Mouse (Mus musculus): ENCODE measurements around the gene Zbtb17. TPM values are rescaled to one million over a fixed set of nuclear protein-coding genes. Genes with fewer than 3 reads are reported as not detected.

The Zbtb17 gene
- polyA plus RNA-seq, 1 experiment from 2014 or later: 44.2 TPM

DNA sequence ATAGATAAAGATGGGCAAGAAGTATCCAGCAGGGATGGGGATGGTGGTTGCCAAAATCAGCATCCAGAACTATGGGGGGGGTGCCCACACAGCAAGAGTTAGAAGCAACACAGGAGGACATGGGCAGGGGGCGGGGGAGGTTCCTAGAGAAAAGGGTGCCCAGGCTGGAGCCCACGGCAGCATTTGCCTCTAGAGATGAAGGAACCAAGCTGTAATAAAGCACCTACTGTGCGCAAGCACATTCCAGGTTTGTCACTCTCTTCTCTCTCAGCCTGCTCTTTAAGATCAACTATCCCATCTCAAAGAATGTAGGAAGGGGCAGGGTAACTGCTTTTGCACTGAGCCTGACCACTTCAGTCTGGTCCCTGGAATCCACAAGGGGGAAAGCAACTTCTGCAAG lies 35.9 kb upstream of the Zbtb17 start:
- ATAC-seq (ENCODE audit: insufficient number of reproducible peaks, low FRiP score, low TSS enrichment, low read depth) (no peak), DNase-seq (ENCODE audit: low spot score) (no peak)
- Histone ChIP-seq H3K9ac (ENCODE audit: low read length) (no peak overlapping the region), H3K4me1 (ENCODE audit: control insufficient read depth, insufficient read depth, low read length) (no peaks in the 10 kb centered on the region), H3K36me3 (ENCODE audit: control insufficient read depth, insufficient read depth, low read length) (no peaks in the 10 kb centered on the region), H3K9me3 (ENCODE audit: control insufficient read depth, low read length) (no peaks in the 10 kb centered on the region), H3K27me3 (ENCODE audit: control insufficient read depth, insufficient read depth, low read length) (no peaks in the 10 kb centered on the region), H3K4me2 (ENCODE audit: low read depth, severe bottlenecking) (no peak overlapping the region), H3K27ac (replicated peaks; ENCODE audit: low read depth, low read length) (no peak overlapping the region), H3K4me3 (ENCODE audit: low read depth, low read length) (no peak overlapping the region)
- 97% methylated on average over 3 of the region's 3 CpGs for WGBS

DNA sequence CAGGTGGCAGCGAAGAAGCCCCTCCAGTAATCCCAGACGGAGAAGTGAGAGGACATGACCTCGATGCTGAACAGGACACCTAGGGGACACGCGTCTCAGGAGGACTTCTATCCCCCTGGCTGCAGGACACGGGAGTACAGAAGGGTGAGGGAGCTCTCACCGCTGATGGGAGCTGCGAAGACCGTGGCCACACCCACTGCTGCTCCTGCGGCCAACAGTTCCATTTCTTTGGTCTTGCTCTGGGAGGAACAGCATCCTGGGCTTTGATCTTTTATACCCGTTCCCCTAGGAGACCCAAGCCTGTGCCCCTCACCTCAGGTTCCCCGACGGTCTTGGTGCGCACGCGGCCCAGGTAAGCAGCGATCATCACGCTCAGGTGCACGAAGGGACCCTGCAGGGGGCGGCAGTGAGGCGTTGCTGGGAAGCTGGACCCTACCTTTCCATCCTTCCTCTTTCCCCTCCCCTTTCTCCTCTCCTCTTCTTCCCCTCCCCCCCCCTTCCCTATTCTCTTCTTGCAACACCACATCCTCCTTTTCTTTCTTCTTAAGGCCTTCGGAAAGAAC lies 32.9 kb upstream of the Zbtb17 start:
- Histone ChIP-seq H3K36me3 (ENCODE audit: control insufficient read depth, insufficient read depth, low read length) (no peaks in the 10 kb centered on the region), H3K4me3 (ENCODE audit: low read depth, low read length) (no peak overlapping the region), H3K27ac (replicated peaks; ENCODE audit: low read depth, low read length) (no peak overlapping the region), H3K4me2 (ENCODE audit: low read depth, severe bottlenecking) (no peak overlapping the region), H3K4me1 (ENCODE audit: control insufficient read depth, insufficient read depth, low read length) (no peaks in the 10 kb centered on the region), H3K9ac (ENCODE audit: low read length) (no peak overlapping the region), H3K9me3 (ENCODE audit: control insufficient read depth, low read length) (no peaks in the 10 kb centered on the region), H3K27me3 (ENCODE audit: control insufficient read depth, insufficient read depth, low read length) (no peaks in the 10 kb centered on the region)
- DNase-seq (ENCODE audit: low spot score): no peak
- ATAC-seq (ENCODE audit: insufficient number of reproducible peaks, low FRiP score, low TSS enrichment, low read depth): no peak
- 16% methylated on average over 19 of the region's 22 CpGs for WGBS

DNA sequence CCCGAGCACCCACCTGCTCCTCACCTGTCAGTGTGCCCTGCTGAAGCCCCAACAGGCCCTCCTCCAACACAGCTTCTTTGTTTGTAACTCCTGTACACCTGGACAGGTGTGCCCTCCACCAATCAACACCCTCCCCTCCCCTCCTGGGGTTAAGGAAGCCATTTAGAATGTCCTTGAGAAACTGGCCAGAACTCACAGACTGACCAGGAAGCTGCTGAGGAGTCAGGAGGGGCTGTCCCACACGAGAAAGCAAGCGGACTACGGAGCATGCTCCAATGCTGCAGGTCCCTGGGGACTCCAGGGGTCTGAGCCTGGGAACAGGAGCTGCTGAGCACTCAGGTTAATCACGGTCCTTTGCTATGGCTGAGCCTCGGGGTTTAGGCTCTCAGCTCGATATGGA lies 28.5 kb upstream of the Zbtb17 start, which contains the start of gene Clcnkb:
Gene Clcnkb, minus strand, starts transcription at position 91 of the 400 bp plus-strand sequence.
- no peaks in the 10 kb centered on the region for H3K9me3 ChIP-seq (ENCODE audit: control insufficient read depth, low read length)
- H3K4me3 ChIP-seq (ENCODE audit: low read depth, low read length): no peak within 1 kb of the TSS
- H3K27ac ChIP-seq (replicated peaks; ENCODE audit: low read depth, low read length): no peak within 1 kb of the TSS
- DNase-seq (ENCODE audit: low spot score): no peak
- H3K36me3 ChIP-seq (ENCODE audit: control insufficient read depth, insufficient read depth, low read length): no peaks in the 10 kb centered on the region
- WGBS: 74% methylated on average over 7 of the region's 7 CpGs
- no peaks in the 10 kb centered on the region for H3K27me3 ChIP-seq (ENCODE audit: control insufficient read depth, insufficient read depth, low read length)
- H3K4me1 ChIP-seq (ENCODE audit: control insufficient read depth, insufficient read depth, low read length): 0 out of 2 replicates have a peak, but pooled peaks cover 9% of the 10 kb centered on the region
- no peak within 1 kb of the TSS for H3K4me2 ChIP-seq (ENCODE audit: low read depth, severe bottlenecking)
- ATAC-seq (ENCODE audit: insufficient number of reproducible peaks, low FRiP score, low TSS enrichment, low read depth): no peak
- H3K9ac ChIP-seq (ENCODE audit: low read length): no peak within 1 kb of the TSS

DNA sequence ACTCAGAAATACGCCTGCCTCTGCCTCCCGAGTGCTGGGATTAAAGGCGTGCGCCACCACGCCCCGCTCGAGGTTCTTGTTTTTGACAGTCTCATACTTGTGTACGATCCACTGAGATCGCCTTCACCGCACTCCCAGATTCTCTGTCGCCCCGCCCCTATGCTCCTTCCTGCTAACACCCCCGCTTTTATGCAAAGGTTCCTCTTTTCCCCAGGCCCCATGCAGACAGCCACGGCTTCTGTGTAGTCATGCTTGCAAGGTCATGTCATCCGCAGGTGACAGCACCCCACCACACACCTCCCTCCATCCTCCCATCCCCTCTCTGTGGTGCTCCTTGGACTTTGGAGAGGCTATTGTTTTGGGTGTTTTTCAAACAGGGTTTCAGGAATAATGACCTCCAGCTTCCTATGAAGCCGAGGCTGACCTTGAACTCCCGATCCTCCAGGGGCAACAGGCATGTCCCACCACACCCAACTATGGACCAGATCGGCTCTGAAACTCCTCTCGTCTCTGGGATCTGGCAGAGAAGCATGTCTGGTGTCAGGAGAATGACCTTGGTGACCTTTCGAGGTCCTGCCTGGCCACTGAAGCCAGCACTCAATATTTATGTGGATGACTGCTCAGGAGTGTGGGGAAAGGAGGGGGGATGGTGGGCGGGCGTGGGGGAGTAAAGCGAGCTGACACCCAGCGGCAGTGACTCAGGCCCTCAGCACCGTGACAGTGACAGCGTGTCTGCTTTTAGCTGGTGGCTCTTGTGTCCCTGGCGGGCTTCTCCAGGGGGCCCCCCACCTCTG lies 24.9 kb upstream of the Zbtb17 start:
- Histone ChIP-seq H3K9me3 (ENCODE audit: control insufficient read depth, low read length) (no peaks in the 10 kb centered on the region), H3K4me3 (ENCODE audit: low read depth, low read length) (no peak overlapping the region), H3K9ac (ENCODE audit: low read length) (no peak overlapping the region), H3K4me1 (ENCODE audit: control insufficient read depth, insufficient read depth, low read length) (0 out of 2 replicates have a peak, but pooled peaks cover 9% of the 10 kb centered on the region), H3K27ac (replicated peaks; ENCODE audit: low read depth, low read length) (no peak overlapping the region), H3K4me2 (ENCODE audit: low read depth, severe bottlenecking) (no peak overlapping the region), H3K27me3 (ENCODE audit: control insufficient read depth, insufficient read depth, low read length) (no peaks in the 10 kb centered on the region), H3K36me3 (ENCODE audit: control insufficient read depth, insufficient read depth, low read length) (no peaks in the 10 kb centered on the region)
- WGBS: 60% methylated on average over 27 of the region's 27 CpGs
- ATAC-seq (ENCODE audit: insufficient number of reproducible peaks, low FRiP score, low TSS enrichment, low read depth) (no peak), DNase-seq (ENCODE audit: low spot score) (no peak)

DNA sequence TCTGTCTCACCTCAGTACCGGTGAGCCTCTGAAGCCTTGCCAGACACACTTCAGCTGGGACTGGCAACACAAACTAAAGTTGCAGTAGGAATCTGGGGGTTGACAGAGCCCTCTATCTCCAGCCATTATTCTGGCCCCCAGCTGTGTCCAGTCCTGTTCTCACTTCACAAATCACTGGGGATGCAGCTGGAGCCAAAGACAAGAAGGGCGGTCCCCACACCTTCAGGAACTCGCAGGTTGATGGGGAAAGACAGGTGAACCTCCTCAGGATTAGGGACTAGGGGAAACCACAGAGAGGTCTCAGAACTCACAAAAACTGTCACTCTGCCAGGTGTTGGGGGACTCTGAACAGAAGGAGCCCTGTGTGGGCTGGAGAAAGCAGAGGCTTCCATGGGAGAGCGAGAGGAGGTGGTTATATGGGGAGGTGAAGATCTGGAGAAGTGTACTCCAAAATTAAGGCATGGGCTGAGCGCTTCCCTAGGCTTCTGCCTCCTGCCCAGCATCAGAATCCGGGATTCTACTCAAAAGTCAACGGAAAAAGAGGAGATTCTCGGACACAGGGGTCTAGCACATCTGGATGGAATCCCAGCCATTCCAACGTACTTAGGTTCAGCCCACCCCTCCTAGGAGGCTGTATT lies 24.1 kb upstream of the Zbtb17 start, which contains the start of gene Hspb7:
Gene Hspb7, plus strand, starts transcription at position 588 of the 638 bp plus-strand sequence.
- no peak within 1 kb of the TSS for H3K9ac ChIP-seq (ENCODE audit: low read length)
- no peak within 1 kb of the TSS for H3K4me2 ChIP-seq (ENCODE audit: low read depth, severe bottlenecking)
- no peak within 1 kb of the TSS for H3K27ac ChIP-seq (replicated peaks; ENCODE audit: low read depth, low read length)
- H3K27me3 ChIP-seq (ENCODE audit: control insufficient read depth, insufficient read depth, low read length): no peaks in the 10 kb centered on the region
- 50% methylated on average over 9 of the region's 9 CpGs for WGBS
- no peak for DNase-seq (ENCODE audit: low spot score)
- no peaks in the 10 kb centered on the region for H3K36me3 ChIP-seq (ENCODE audit: control insufficient read depth, insufficient read depth, low read length)
- 0 out of 2 replicates have a peak, but pooled peaks cover 9% of the 10 kb centered on the region for H3K4me1 ChIP-seq (ENCODE audit: control insufficient read depth, insufficient read depth, low read length)
- no peak within 1 kb of the TSS for H3K4me3 ChIP-seq (ENCODE audit: low read depth, low read length)
- H3K9me3 ChIP-seq (ENCODE audit: control insufficient read depth, low read length): no peaks in the 10 kb centered on the region
- no peak for ATAC-seq (ENCODE audit: insufficient number of reproducible peaks, low FRiP score, low TSS enrichment, low read depth)

DNA sequence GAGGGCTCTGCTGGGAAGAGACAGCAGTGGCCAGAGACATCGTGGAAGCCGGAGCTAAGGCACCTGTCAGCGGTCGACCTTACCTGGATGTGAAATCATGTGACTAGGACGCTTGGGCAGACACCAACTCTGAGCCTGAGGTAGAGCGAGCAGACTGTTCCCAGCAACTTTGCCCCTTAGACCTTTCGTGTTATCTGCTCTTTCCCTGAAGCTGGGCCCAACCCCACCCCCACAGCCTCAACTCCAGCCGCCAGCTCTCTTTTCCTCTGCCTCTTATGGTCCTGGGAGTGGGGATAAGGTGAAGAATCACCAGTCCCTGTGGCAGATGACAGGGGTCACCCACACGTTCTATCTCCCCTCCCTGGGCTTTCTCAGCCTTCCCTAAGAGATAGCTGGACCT lies 23.6 kb upstream of the Zbtb17 start:
- no peak for DNase-seq (ENCODE audit: low spot score)
- H3K4me1 ChIP-seq (ENCODE audit: control insufficient read depth, insufficient read depth, low read length): peaks cover 13% of the 10 kb centered on the region

DNA sequence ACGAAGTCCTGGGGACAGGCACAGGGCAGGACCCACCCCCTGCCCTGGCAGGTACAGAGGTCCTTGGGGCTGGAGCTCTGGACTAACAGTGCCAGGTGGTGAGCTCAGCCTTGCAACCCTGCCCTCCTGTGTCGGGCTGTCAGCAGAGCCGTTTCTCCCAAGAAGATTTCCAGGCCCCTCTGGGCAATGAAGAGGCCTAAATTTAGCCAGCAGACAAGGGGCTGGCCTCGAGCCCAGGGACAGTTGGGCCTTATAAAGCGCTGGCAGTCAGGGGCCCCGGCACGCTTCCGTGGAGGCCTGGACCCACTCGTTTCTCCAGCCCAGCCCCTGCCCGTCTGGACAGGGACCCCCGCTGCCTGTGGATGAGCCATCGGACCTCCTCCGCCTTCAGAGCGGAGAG lies 23.0 kb upstream of the Zbtb17 start:
- 53% methylated on average over 14 of the region's 14 CpGs for WGBS
- Histone ChIP-seq H3K27me3 (ENCODE audit: control insufficient read depth, insufficient read depth, low read length) (peaks cover 3% of the 10 kb centered on the region; the same call in 1 of the 2 replicates), H3K27ac (replicated peaks; ENCODE audit: low read depth, low read length) (no peak overlapping the region), H3K4me1 (ENCODE audit: control insufficient read depth, insufficient read depth, low read length) (peaks cover 13% of the 10 kb centered on the region), H3K9ac (ENCODE audit: low read length) (no peak overlapping the region), H3K36me3 (ENCODE audit: control insufficient read depth, insufficient read depth, low read length) (no peaks in the 10 kb centered on the region), H3K4me2 (ENCODE audit: low read depth, severe bottlenecking) (no peak overlapping the region), H3K4me3 (ENCODE audit: low read depth, low read length) (no peak overlapping the region), H3K9me3 (ENCODE audit: control insufficient read depth, low read length) (no peaks in the 10 kb centered on the region)
- no peak for ATAC-seq (ENCODE audit: insufficient number of reproducible peaks, low FRiP score, low TSS enrichment, low read depth)
- no peak for DNase-seq (ENCODE audit: low spot score)

More for the DNA sequence above, 23.6 kb upstream of the Zbtb17 start:
- no peak for ATAC-seq (ENCODE audit: insufficient number of reproducible peaks, low FRiP score, low TSS enrichment, low read depth)
- WGBS: 40% methylated on average over 9 of the region's 9 CpGs
- Histone ChIP-seq H3K4me2 (ENCODE audit: low read depth, severe bottlenecking) (no peak overlapping the region), H3K9ac (ENCODE audit: low read length) (no peak overlapping the region), H3K27ac (replicated peaks; ENCODE audit: low read depth, low read length) (no peak overlapping the region), H3K9me3 (ENCODE audit: control insufficient read depth, low read length) (no peaks in the 10 kb centered on the region), H3K36me3 (ENCODE audit: control insufficient read depth, insufficient read depth, low read length) (no peaks in the 10 kb centered on the region), H3K27me3 (ENCODE audit: control insufficient read depth, insufficient read depth, low read length) (peaks cover 2% of the 10 kb centered on the region; the same call in 1 of the 2 replicates), H3K4me3 (ENCODE audit: low read depth, low read length) (no peak overlapping the region)

DNA sequence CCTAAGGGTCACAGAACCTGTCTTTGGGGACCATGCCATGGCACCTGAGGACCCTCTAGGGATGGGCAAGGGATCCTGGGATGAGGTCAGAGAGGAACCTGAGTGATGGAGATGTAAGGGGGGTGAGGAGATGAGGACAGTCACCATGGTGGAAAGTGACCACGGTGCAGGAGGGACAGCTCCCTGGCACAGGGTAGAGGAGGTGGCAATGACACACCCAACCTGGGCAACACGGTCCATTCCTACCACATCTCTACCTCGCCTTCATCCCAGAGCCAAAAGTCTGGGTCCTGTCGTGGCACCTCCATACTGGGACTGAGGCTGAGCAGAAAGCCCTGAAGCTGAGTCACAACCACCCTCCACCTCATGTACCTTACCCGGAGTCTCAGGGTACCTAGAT lies 21.6 kb upstream of the Zbtb17 start:
- Histone ChIP-seq H3K4me3 (ENCODE audit: low read depth, low read length) (no peak overlapping the region), H3K4me2 (ENCODE audit: low read depth, severe bottlenecking) (no peak overlapping the region), H3K27ac (replicated peaks; ENCODE audit: low read depth, low read length) (no peak overlapping the region), H3K27me3 (ENCODE audit: control insufficient read depth, insufficient read depth, low read length) (peaks cover 3% of the 10 kb centered on the region; the same call in 1 of the 2 replicates), H3K36me3 (ENCODE audit: control insufficient read depth, insufficient read depth, low read length) (no peaks in the 10 kb centered on the region), H3K9ac (ENCODE audit: low read length) (no peak overlapping the region), H3K9me3 (ENCODE audit: control insufficient read depth, low read length) (no peaks in the 10 kb centered on the region), H3K4me1 (ENCODE audit: control insufficient read depth, insufficient read depth, low read length) (peaks cover 13% of the 10 kb centered on the region)
- WGBS: 80% methylated on average over 5 of the region's 5 CpGs
- DNase-seq (ENCODE audit: low spot score) (no peak), ATAC-seq (ENCODE audit: insufficient number of reproducible peaks, low FRiP score, low TSS enrichment, low read depth) (no peak)
